20 mouse cellular contexts compared by ENCODE assay signal in genomic region chr7:49277685-49278084, GRCm38 (mm10).
DNase-seq lines count a peak whose midpoint lies in the region; ATAC-seq and TF ChIP-seq lines count a peak whose summit lies in the region.
"Had no signal": no experiment of that assay in that cellular context is flagged by ENCODE, and none has a peak within 500 bp of the region (broad histone marks: within the 10 kb centered on the region; RNA-seq: fewer than 3 reads in every experiment).

No protein-coding gene starts in this region.

- H3K4me3 ChIP-seq in kidney, embryonic 15.5 days (replicated peaks), result no peak overlapping the region
- no peak overlapping the region for H3K4me3 ChIP-seq in midbrain, postnatal 0 days (ENCODE audit: low read depth, low read length)
- H3K4me3 ChIP-seq in midbrain, embryonic 16.5 days (ENCODE audit: low read depth, low read length), result no peak overlapping the region
- H3K4me3 ChIP-seq in olfactory bulb, adult 2 months (ENCODE audit: insufficient read depth, low read depth, low read length), result no peak overlapping the region
- H3K4me3 ChIP-seq: erythroblast, embryonic 14.5 days; hindbrain, embryonic 10.5 days; limb, embryonic 12.5 days; liver, embryonic 13.5 days; lung, embryonic 15.5 days; midbrain, embryonic 12.5 days; myocyte had no signal

- 53% methylated on average over 4 of the region's 4 CpGs for WGBS in kidney, embryonic 15.5 days
- 82% methylated on average over 4 of the region's 4 CpGs for WGBS in midbrain, postnatal 0 days
- WGBS in midbrain, embryonic 16.5 days, result 88% methylated on average over 4 of the region's 4 CpGs
- 44% methylated on average over 4 of the region's 4 CpGs for WGBS in olfactory bulb, adult 2 months

- no peak overlapping the region for H3K9ac ChIP-seq in kidney, embryonic 15.5 days
- no peak overlapping the region for H3K9ac ChIP-seq in midbrain, postnatal 0 days (replicated peaks; ENCODE audit: low read length, poor library complexity, severe bottlenecking)
- H3K9ac ChIP-seq in midbrain, embryonic 16.5 days (ENCODE audit: low read depth, low read length), result no peak overlapping the region
- H3K9ac ChIP-seq: limb, embryonic 12.5 days; liver, embryonic 13.5 days; lung, embryonic 15.5 days; midbrain, embryonic 12.5 days had no signal

- H3K4me2 ChIP-seq in kidney, embryonic 15.5 days, result no peak overlapping the region
- no peak overlapping the region for H3K4me2 ChIP-seq in midbrain, postnatal 0 days (ENCODE audit: low read depth, low read length, poor library complexity, severe bottlenecking)
- H3K4me2 ChIP-seq in midbrain, embryonic 16.5 days (ENCODE audit: low read length), result no peak overlapping the region
- H3K4me2 ChIP-seq: limb, embryonic 12.5 days; liver, embryonic 13.5 days; lung, embryonic 15.5 days; midbrain, embryonic 12.5 days had no signal

- 0 out of 2 replicates have a peak, but pooled peaks cover 5% of the 10 kb centered on the region for H3K27me3 ChIP-seq in kidney, embryonic 15.5 days
- no peaks in the 10 kb centered on the region for H3K27me3 ChIP-seq in midbrain, postnatal 0 days (ENCODE audit: insufficient read depth, low read length)
- H3K27me3 ChIP-seq in midbrain, embryonic 16.5 days (ENCODE audit: control insufficient read depth, insufficient read depth, low read depth, low read length), result no peaks in the 10 kb centered on the region
- H3K27me3 ChIP-seq: lung, embryonic 15.5 days had no signal

- peak; percentile 37; the same call in 1 of the 2 replicates for ATAC-seq in kidney, embryonic 15.5 days (replicated peaks; ENCODE audit: low FRiP score)
- ATAC-seq in midbrain, postnatal 0 days (ENCODE audit: low FRiP score), result no peak
- ATAC-seq in midbrain, embryonic 16.5 days, result no peak

- peaks cover 18% of the 10 kb centered on the region for H3K4me1 ChIP-seq in kidney, embryonic 15.5 days
- H3K4me1 ChIP-seq in midbrain, postnatal 0 days (ENCODE audit: insufficient read depth, low read length), result no peaks in the 10 kb centered on the region
- H3K4me1 ChIP-seq in midbrain, embryonic 16.5 days (ENCODE audit: control insufficient read depth, insufficient read depth, low read length), result peaks cover 10% of the 10 kb centered on the region; the same call in 1 of the 2 replicates
- H3K4me1 ChIP-seq in olfactory bulb, adult 2 months (ENCODE audit: control insufficient read depth, insufficient read depth, low read length), result peaks cover 46% of the 10 kb centered on the region

- no peak overlapping the region for H3K27ac ChIP-seq in kidney, embryonic 15.5 days
- H3K27ac ChIP-seq in midbrain, postnatal 0 days (ENCODE audit: low read depth, low read length), result peak overlapping the region; percentile 12; the same call in 1 of the 2 replicates
- H3K27ac ChIP-seq in midbrain, embryonic 16.5 days (ENCODE audit: low read length), result no peak overlapping the region
- peak overlapping the region; percentile 62 for H3K27ac ChIP-seq in olfactory bulb, adult 2 months (ENCODE audit: insufficient read depth, low read depth, low read length)
- H3K27ac ChIP-seq: hindbrain, embryonic 10.5 days; limb, embryonic 12.5 days; liver, embryonic 13.5 days; lung, embryonic 15.5 days; midbrain, embryonic 12.5 days had no signal

- DNase-seq in frontal cortex, postnatal 36 days (ENCODE audit: low spot score in 2 of 2), result peak; percentile 61 to 76
- DNase-seq in frontal cortex, postnatal 10 days (ENCODE audit: low spot score in 2 of 2), result no peak
- no peak for DNase-seq in kidney, postnatal 14 days
- DNase-seq in midbrain, postnatal 0 days (ENCODE audit: low spot score), result no peak
- DNase-seq in spleen, postnatal 10 days (ENCODE audit: low spot score in 2 of 2), result no peak
- DNase-seq: adrenal gland, postnatal 10 days; cerebellum, adult 2 months; gastrocnemius, postnatal 10 days; kidney, adult 18-20 months; liver, embryonic 13.5 days; thymus, postnatal 4 days had no signal

- TF ChIP-seq CTCF in midbrain, postnatal 0 days (IDR thresholded peaks at IDR 0.05), result no peak
- TF ChIP-seq CTCF in olfactory bulb, adult 2 months (IDR thresholded peaks at IDR 0.05; ENCODE audit: insufficient read depth, low read depth, low read length), result no peak

- H3K36me3 ChIP-seq in kidney, embryonic 15.5 days, result no peaks in the 10 kb centered on the region
- H3K36me3 ChIP-seq in midbrain, postnatal 0 days (ENCODE audit: insufficient read depth, low read length), result no peaks in the 10 kb centered on the region
- H3K36me3 ChIP-seq in midbrain, embryonic 16.5 days (ENCODE audit: control insufficient read depth, insufficient read depth, low read length), result no peaks in the 10 kb centered on the region
- H3K36me3 ChIP-seq: hindbrain, embryonic 10.5 days; limb, embryonic 12.5 days; liver, embryonic 13.5 days; lung, embryonic 15.5 days; midbrain, embryonic 12.5 days had no signal

- H3K9me3 ChIP-seq in kidney, embryonic 15.5 days (replicated peaks), result no peaks in the 10 kb centered on the region
- H3K9me3 ChIP-seq in midbrain, postnatal 0 days (ENCODE audit: low read length), result no peaks in the 10 kb centered on the region
- H3K9me3 ChIP-seq in midbrain, embryonic 16.5 days (replicated peaks; ENCODE audit: control insufficient read depth, low read length, poor library complexity, severe bottlenecking), result no peaks in the 10 kb centered on the region
- H3K9me3 ChIP-seq: hindbrain, embryonic 10.5 days; limb, embryonic 12.5 days; liver, embryonic 13.5 days; lung, embryonic 15.5 days; midbrain, embryonic 12.5 days had no signal

- TF ChIP-seq POLR2A in olfactory bulb, adult 2 months (IDR thresholded peaks at IDR 0.05; ENCODE audit: insufficient read depth, low read depth, low read length), result no peak

Comparison
In these comparisons a context has a peak if more than half of its experiments do, and no peak if none do; other contexts are left out.
1. DNase-seq: peak in frontal cortex, postnatal 36 days (2 of 2); none in frontal cortex, postnatal 10 days (0 of 2), kidney, postnatal 14 days (single experiment), midbrain, postnatal 0 days (single experiment) and spleen, postnatal 10 days (0 of 2).
2. H3K27ac ChIP-seq: peak in midbrain, postnatal 0 days (single experiment) and olfactory bulb, adult 2 months (single experiment); none in kidney, embryonic 15.5 days (single experiment) and midbrain, embryonic 16.5 days (single experiment).